Mouse (Mus musculus) ovary, adult 18-20 months (tissue): ENCODE measurements at regions not wholly inside any gene's neighbourhood (a gene's known extent, or its start where the extent isn't known, plus 50 kb on each side); places are given as distances from the start of the nearest gene placed in this dataset.

ENCODE experiments used
- DNase-seq: peaks from one replicate; pipeline ENCODE4 v3.0.0; 2022; ENCODE audit warnings: low spot score, mixed read lengths

DNA sequence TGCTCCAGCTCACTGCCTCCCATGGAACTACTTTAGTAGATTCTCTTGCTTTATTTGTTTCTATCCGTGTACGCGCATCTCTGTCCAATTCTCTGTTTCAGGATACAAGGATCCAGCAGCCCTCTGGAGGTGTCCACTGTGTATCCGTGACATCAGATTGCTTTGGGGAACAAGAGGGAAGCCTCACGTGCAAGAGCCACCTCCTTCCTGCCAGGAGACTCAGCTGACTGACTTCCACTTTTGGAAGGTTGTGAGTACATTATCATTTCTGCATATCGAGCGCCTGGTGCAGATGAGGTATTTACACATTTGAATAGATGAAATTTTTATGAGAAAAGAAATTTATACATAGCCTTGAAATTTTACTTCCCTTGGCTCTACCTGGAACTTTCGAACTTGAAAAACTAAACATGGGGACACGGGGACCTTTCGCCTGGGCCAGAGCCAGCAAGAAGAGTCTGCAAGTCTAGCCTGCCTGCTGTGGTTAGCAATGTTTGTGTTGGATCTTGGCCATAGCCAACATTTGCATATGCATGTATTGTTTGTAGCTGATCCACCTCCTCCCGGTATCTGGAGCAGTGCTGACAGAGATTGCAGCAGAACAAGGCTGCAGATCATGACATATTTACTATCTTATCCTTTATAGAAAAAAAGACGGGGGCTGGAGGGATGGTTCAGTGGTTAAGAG lies 74.1 kb upstream of the Zc3h12a start:
- DNase-seq: no peak

DNA sequence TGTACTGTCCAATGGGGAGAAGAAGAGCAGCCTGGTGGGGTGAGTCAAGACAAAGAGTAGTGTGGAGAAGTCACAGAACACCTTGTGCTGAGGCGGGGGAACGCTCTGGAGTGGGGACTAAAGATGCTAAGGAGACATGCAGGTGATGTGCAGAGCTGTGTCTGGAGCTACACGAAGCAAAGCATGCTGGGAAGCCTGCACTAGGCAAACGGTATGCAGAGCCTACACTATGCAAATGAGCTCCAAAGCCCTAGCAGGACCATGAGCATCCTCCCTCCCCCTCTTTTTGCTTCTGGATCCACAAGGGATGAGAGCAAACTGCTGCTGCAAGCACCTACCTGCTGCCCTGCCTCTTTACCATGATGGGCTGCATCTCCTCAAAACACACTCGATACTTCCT lies 73.1 kb upstream of the Zc3h12a start:
- DNase-seq: no peak

- no peak for DNase-seq
These were observed 71.6 kb upstream of the Zc3h12a start for GRCm38 (mm10) chr4:125199281-125199680.

DNA sequence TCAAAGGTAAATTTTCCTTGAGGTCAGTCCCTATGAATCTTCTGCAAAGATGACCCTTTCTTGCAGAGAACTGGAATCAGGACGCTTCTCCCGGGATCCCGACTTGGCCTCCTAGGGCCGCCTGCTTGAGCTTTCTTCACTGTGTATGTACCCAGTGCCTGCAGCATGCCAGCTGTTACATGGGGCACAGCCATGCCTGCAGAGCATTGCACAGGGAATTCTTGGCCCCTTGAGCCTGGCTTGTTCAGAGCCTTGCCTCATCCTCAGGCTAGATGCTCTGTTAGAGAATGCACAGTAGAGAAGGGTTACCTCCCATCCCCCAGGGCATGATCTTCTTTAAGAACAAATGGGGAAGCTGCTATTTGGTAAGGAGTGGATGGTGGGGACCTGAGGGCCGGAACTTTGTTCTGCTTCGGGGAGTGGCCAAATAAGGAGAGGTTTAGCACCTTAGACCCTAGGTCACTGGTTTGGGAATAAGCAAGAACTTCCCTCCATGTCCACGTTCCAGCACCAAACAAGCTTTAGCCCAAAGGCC lies 68.3 kb upstream of the Zc3h12a start:
- DNase-seq: no peak

GRCm38 (mm10) chr4:125194722-125195380 lies 67.2 kb upstream of the Zc3h12a start:
- DNase-seq: no peak

DNA sequence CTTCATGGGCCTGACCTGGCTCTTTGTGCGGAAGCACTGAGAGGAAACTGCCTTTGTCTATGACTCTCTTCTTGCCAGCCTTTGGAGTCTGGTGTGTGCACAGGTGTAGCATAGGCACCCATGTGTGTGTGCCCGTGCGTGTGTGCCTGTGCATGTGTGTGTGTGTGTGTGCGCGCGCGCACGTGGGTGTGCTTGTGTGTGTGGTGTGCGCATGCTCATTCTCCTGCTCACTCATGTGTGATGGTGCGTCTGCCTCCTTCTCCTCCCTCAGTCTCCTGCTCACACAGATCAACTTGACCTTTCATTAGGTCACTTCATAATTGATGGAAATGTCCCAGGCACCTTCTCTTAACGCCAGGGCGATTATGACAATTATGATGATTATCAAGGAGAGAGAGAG lies 66.7 kb upstream of the Zc3h12a start:
- DNase-seq: no peak

- DNase-seq: no peak
These were observed 64.0 kb upstream of the Zc3h12a start for GRCm38 (mm10) chr4:125191680-125192079.

- no peak for DNase-seq
These were observed 63.4 kb upstream of the Zc3h12a start for GRCm38 (mm10) chr4:125191010-125191409.

- DNase-seq: no peak
These were observed 62.3 kb upstream of the Zc3h12a start for GRCm38 (mm10) chr4:125189971-125190370.

DNA sequence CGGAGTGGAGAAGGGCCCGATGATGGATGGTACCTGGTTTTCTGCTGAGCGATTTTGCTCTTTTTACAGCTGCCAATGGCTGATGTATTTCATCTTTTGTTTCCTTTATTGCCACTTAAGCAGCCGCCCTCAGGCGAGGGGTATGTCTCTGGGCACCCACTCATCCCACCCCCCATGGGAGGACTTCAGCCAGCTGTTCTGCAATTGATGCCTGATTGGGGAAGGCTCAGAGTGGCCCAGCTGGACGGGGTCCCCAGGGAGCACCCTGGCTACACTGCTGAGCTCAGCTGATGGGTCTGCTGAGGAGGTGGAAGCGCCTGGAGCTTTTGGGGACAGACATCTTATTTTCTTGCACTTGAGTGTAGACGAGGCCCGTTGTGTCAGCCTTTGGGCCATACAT lies 58.6 kb upstream of the Zc3h12a start:
- no peak for DNase-seq

DNA sequence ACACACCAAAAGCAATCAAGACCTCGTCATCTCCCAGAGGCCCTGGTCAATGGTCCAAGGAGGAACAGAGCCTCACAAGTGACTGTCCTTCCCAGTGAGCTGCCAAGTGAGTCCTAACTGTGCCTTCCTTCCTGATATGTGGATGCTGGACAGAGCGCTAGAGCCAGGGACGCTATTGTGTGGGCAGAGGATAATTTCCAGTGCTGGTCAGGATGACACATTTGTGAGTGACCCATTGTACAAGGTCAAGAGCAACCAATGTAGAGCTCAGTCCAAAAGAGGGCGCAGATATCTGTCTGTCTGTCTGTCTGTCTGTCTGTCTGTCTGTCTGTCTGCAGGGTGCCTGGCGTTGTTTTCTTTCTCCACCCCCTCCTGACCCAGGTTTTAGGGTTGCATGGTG lies 57.4 kb upstream of the Zc3h12a start:
- no peak for DNase-seq

DNA sequence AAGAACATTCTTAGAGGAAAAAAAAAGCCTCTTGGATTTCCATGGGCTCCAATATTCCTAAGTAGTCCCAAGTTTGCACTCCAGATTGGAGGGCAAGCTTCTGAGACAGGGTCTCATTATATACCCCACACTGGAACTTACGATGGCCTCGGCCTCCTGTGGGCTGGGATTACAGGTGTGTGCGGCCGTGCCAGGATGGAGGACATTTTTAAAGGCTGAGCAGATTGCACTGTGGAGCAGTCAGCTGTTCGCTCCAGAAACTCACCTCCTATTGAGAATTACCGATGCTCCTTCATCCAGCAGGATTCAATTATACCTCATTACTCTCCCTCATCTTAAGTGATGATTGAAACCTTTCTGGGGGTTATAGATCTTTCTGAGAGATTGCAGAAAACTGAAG lies 53.3 kb upstream of the Zc3h12a start:
- DNase-seq: no peak

DNA sequence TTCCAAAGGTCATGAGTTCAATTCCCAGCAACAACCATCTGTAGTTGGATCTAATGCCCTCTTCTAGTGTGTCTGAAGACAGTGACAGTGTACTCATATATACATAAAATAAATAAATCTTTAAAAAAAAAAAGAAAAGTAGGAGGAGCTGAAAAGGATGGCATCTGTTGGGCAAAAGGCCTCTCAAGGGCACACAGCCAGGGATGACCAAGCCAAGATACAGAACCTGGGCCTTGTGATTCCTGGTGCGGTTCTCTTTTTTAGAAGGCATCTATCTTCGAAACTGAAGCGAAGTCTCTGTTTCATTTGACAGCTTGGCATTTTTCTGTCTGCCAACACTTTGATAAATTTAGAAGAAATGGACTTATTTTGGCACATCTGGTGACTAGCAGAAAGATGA lies 50.9 kb upstream of the Zc3h12a start:
- DNase-seq: no peak

DNA sequence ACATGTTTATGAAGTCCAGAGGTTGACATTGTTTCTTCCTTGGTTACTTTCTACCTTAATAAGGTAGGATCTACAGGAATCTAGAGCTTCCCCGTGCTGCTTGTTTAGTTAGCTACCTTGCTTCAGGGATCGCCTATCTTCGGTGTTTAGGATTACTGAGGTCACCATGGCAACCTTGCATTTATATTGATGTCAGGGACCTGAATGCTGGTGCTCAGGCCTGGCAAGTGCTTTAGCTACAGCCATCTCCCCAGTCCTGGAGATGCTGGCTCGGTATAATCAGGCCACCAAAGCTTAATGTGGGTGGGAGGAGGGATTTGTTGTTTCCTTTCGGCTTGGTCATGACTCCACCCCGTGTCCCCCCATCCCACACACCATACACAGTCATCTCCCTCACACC lies 50.0 kb upstream of the Zc3h12a start:
- DNase-seq: no peak
